Mouse (Mus musculus) forebrain, embryonic 16.5 days (tissue): Measurements from ENCODE around the gene 4930556J24Rik. TPM values are rescaled to one million over a fixed set of nuclear protein-coding genes. Genes with fewer than 3 reads are reported as not detected.
"Not testable (repeated sequence)": the region's sequence is repeated elsewhere in the genome, so short reads cannot be mapped to it uniquely, and the experiment has no call there.

Experiments used
- ATAC-seq: fragments of 200-750 bp; cut with Nextera tagmentation; 2 replicates; pipeline ENCODE4 v1.8.0; 2017; ENCODE audit warnings: mild to moderate bottlenecking, moderate library complexity
- H3K27ac ChIP-seq: fragments of 300-500 bp; sonication (generic); 2 replicates; pipeline ENCODE4 v1.5.1; 2014; ENCODE audit warnings: low read length, control low read depth
- H3K27me3 ChIP-seq: fragments of 300-500 bp; sonication (generic); replicated peaks from 2 replicates; pipeline ENCODE4 v1.6.1; 2014; ENCODE audit warnings: low read length; ENCODE audit not compliant: control insufficient read depth, insufficient read depth
- H3K36me3 ChIP-seq: fragments of 300-500 bp; sonication (generic); 2 replicates; pipeline ENCODE4 v1.6.1; 2014; ENCODE audit not compliant: control insufficient read depth, insufficient read depth
- H3K4me1 ChIP-seq: fragments of 300-500 bp; sonication (generic); replicated peaks from 2 replicates; pipeline ENCODE4 v1.6.1; 2014; ENCODE audit warnings: low read length; ENCODE audit not compliant: control insufficient read depth, insufficient read depth
- H3K4me2 ChIP-seq: fragments of 300-500 bp; sonication (generic); 2 replicates; pipeline ENCODE4 v1.6.1; 2014; ENCODE audit warnings: mild to moderate bottlenecking, low read length, control low read depth
- H3K4me3 ChIP-seq: fragments of 300-500 bp; sonication (generic); replicated peaks from 2 replicates; pipeline ENCODE4 v1.5.1; 2014; ENCODE audit warnings: mild to moderate bottlenecking, low read length, control low read depth
- H3K9ac ChIP-seq: fragments of 300-500 bp; sonication (generic); replicated peaks from 2 replicates; pipeline ENCODE4 v1.6.1; 2014; ENCODE audit warnings: low read depth, low read length, control low read depth
- H3K9me3 ChIP-seq: fragments of 300-500 bp; sonication (generic); 2 replicates; pipeline ENCODE4 v1.6.1; 2016; ENCODE audit warnings: low read length; ENCODE audit not compliant: control insufficient read depth
- WGBS: fragments of 180-500 bp; shearing (Covaris S2); extraction: QIAGEN DNeasy Blood & Tissue Kit; methylation state at CpG from one replicate; pipeline ENCODE4 v1.1.7; 2014; 5-methylcytosine and 5-hydroxymethylcytosine counted together
- polyA plus RNA-seq: library from polyadenylated mRNA; unstranded; fragments of >200 nt; fragmentation: Nextera tagmentation; extraction: Ambion mirVana; gene quantifications from 2 replicates; pipeline ENCODE4 v1.2.1, GENCODE M21; 2015

Gene 4930556J24Rik
- polyA plus RNA-seq, 1 experiment from 2014 or later = 0.30 TPM

- Histone ChIP-seq H3K27ac (no peak overlapping the region), H3K4me2 (no peak overlapping the region), H3K27me3 (no peaks in the 10 kb centered on the region), H3K9me3 (no peaks in the 10 kb centered on the region), H3K4me3 (no peak overlapping the region), H3K9ac (no peak overlapping the region), H3K4me1 (no peaks in the 10 kb centered on the region), H3K36me3 (no peaks in the 10 kb centered on the region)
- peak; percentile 52; the same call in 1 of the 2 replicates for ATAC-seq
- WGBS = 21% methylated on average over 8 of the region's 8 CpGs
Measured at GRCm38 (mm10) chr11:3921281-3921850, 55.2 kb downstream of the 4930556J24Rik start.

GRCm38 (mm10) chr11:3920476-3920875 lies 56.1 kb downstream of the 4930556J24Rik start:
- Histone ChIP-seq H3K9ac (no peak overlapping the region), H3K9me3 (no peaks in the 10 kb centered on the region), H3K4me2 (no peak overlapping the region), H3K36me3 (no peaks in the 10 kb centered on the region), H3K27ac (no peak overlapping the region), H3K4me3 (no peak overlapping the region), H3K27me3 (no peaks in the 10 kb centered on the region), H3K4me1 (no peaks in the 10 kb centered on the region)
- ATAC-seq = no peak
- WGBS = 88% methylated on average over 7 of the region's 7 CpGs

GRCm38 (mm10) chr11:3918738-3919137 lies 57.8 kb downstream of the 4930556J24Rik start:
- WGBS = 42% methylated on average over 1 of the region's 1 CpGs
- ATAC-seq = no peak
- Histone ChIP-seq H3K9ac (no peak overlapping the region), H3K27me3 (no peaks in the 10 kb centered on the region), H3K4me2 (no peak overlapping the region), H3K27ac (no peak overlapping the region), H3K4me1 (peaks cover 2% of the 10 kb centered on the region; the same call in 1 of the 2 replicates), H3K9me3 (no peaks in the 10 kb centered on the region), H3K4me3 (no peak overlapping the region), H3K36me3 (no peaks in the 10 kb centered on the region)

- Histone ChIP-seq H3K9ac (peak within 1 kb of the TSS; percentile 81), H3K4me3 (peak within 1 kb of the TSS; percentile 74), H3K9me3 (no peaks in the 10 kb centered on the region), H3K4me2 (peak within 1 kb of the TSS; percentile 97), H3K4me1 (peaks cover 38% of the 10 kb centered on the region), H3K36me3 (no peaks in the 10 kb centered on the region), H3K27ac (peak within 1 kb of the TSS; percentile 81), H3K27me3 (no peaks in the 10 kb centered on the region)
- WGBS = 0% methylated on average over 27 of the region's 28 CpGs
- peak; percentile 66 for ATAC-seq
Measured at GRCm38 (mm10) chr11:3914109-3914840, 62.3 kb downstream of the 4930556J24Rik start, which contains the start of gene Slc35e4. TSS of gene Slc35e4 (minus strand) at chr11:3914664.

- ATAC-seq = peak; percentile 91
- Histone ChIP-seq H3K4me1 (peaks cover 38% of the 10 kb centered on the region), H3K27ac (peak overlapping the region; percentile 81), H3K36me3 (no peaks in the 10 kb centered on the region), H3K27me3 (no peaks in the 10 kb centered on the region), H3K9ac (peak overlapping the region; percentile 81), H3K4me2 (peak overlapping the region; percentile 97), H3K9me3 (no peaks in the 10 kb centered on the region), H3K4me3 (peak overlapping the region; percentile 74)
- WGBS = under 1% methylated on average over 65 of the region's 65 CpGs
Measured at GRCm38 (mm10) chr11:3913316-3914108, 63.1 kb downstream of the 4930556J24Rik start.

GRCm38 (mm10) chr11:3912875-3913271 lies 63.7 kb downstream of the 4930556J24Rik start:
- H3K27me3 ChIP-seq = no peaks in the 10 kb centered on the region
- WGBS = under 1% methylated on average over 16 of the region's 16 CpGs
- H3K27ac ChIP-seq = no peak overlapping the region; the same call in 1 of the 2 replicates
- no peaks in the 10 kb centered on the region for H3K36me3 ChIP-seq
- H3K9me3 ChIP-seq = no peaks in the 10 kb centered on the region
- no peak for ATAC-seq
- H3K4me1 ChIP-seq = peaks cover 38% of the 10 kb centered on the region
- H3K4me2 ChIP-seq = peak overlapping the region; percentile 97
- H3K4me3 ChIP-seq = peak overlapping the region; percentile 74
- H3K9ac ChIP-seq = peak overlapping the region; percentile 81

- 0 out of 2 replicates have a peak, but pooled peaks have one; percentile 9 for ATAC-seq
- Histone ChIP-seq H3K4me2 (peak overlapping the region; percentile 97), H3K4me3 (peak overlapping the region; percentile 74), H3K27me3 (no peaks in the 10 kb centered on the region), H3K9ac (peak overlapping the region; percentile 81), H3K27ac (no peak overlapping the region; the same call in 1 of the 2 replicates), H3K9me3 (no peaks in the 10 kb centered on the region), H3K36me3 (no peaks in the 10 kb centered on the region), H3K4me1 (peaks cover 38% of the 10 kb centered on the region)
- 7% methylated on average over 19 of the region's 19 CpGs for WGBS
Measured at GRCm38 (mm10) chr11:3912100-3912874, 64.3 kb downstream of the 4930556J24Rik start.

- H3K9ac ChIP-seq = not testable (repeated sequence)
- peaks cover 38% of the 10 kb centered on the region for H3K4me1 ChIP-seq
- WGBS = 87% methylated on average over 6 of the region's 6 CpGs
Measured at GRCm38 (mm10) chr11:3911440-3911839, 65.1 kb downstream of the 4930556J24Rik start.

More at GRCm38 (mm10) chr11:3911440-3911839, 65.1 kb downstream of the 4930556J24Rik start:
- H3K27me3 ChIP-seq, H3K9me3 ChIP-seq, H3K27ac ChIP-seq, H3K36me3 ChIP-seq, H3K4me3 ChIP-seq, ATAC-seq: not testable (repeated sequence)
- peak overlapping the region; percentile 97 for H3K4me2 ChIP-seq
